Mouse (Mus musculus): ENCODE results near the gene Ppp1cc.

DNA sequence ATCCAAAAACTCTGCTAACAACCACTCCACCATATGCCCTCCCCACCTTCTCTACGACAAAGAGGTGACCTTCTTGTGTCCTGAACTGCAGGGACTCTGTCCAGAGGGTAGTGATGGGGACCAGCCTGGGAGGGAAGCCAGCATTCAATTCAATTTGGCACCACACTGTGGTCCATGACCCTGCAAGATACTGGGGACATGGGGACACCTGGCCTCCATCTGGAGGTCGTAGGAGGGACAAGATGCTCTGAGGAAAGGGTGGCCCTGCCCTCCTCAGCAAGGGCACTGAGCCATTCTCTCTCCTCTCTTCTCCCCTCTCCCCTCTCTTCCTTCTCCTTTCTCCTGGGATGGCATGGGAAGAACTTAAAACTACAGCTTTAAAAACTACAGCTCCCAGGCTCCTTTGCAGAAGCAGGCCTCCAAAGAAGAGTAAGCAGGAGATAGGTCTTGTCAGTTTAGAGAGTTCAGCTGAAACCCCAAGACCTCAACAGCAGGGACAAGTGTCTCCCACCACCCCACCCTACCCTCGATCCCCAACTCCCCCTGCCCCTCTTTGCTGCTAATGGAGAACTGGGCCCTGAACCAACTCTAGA lies 22.7 kb upstream of the Ppp1cc start:
- no peak for TF ChIP-seq CTCF (IDR thresholded peaks at IDR 0.05; ENCODE audit: borderline replicate concordance, insufficient read depth, low read depth, low read length)
- no peak for TF ChIP-seq POLR2A (IDR thresholded peaks at IDR 0.05; ENCODE audit: borderline replicate concordance, insufficient read depth, low read length)

Measured in cerebellum, adult 2 months (tissue).